Mouse (Mus musculus): ENCODE results near the gene Slc35e1.

Gene Slc35e1

DNA sequence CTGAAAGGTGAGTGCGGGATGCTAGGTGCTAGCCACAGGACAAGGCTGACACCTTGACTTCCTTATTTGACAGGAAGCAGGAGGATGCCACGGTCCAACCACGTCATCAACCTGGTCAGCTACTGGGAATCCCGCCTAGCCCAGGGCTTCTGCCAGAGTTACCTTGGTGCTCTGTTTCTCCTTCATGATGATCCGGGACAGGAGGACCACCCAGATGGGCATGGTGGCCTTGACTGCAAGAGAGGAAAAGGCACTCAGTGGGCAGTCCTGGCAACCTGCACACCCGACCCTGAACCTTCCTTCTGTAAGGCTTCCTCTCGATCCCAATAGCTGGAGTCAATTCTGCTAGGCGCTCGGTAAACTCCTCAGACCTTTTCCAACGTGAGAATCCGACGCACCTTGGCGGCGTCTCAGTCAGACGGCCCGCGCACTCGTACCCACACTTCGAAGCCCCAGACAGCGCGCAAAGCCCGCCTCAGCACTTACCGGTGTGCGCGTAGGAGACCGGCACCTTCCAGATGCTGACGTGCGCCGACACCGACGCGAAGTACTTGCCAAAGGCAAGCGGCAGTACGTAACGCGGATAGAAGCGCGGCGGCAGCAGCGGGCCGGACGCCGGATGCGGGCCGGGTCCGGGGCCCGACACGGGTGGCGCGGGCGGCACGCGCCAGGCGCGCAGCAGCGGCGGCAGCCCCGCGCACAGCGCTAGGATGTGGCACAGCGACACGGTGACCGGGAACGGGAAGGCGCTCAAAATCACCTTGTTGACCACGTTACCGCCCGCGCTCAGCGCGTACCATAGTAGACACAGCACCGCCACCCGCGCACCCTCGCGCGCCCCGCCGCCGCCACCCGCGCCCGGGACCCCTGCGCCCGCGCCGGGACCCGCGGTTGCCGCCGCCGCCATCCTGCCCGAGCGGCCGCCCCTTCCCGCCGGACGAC lies at the start of gene Slc35e1:
Gene Slc35e1 (minus strand): TSS at position 935 of the 942 bp plus-strand sequence.
- DNase-seq = peak; percentile 53 to 58

DNA sequence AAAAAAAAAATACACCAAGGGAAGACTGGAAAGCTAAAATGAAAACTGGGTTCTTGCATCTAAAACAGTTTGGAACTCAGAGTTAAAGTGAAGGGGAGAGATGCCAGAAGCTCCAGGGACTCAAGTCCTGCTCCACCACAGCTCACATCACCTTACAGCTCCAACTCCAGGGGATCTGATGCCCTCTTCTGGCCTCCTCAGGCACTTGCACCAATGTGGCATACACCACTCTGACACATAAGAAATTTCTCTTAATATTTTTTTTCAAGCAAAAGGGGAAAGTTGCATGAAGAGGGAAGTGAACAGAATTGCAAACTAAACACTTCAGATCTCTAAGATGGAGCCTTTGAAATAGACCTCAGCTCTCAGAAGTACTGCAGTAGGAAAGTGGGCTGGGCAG lies 46.8 kb upstream of the Slc35e1 start:
- DNase-seq = peak; percentile 37 to 40

DNA sequence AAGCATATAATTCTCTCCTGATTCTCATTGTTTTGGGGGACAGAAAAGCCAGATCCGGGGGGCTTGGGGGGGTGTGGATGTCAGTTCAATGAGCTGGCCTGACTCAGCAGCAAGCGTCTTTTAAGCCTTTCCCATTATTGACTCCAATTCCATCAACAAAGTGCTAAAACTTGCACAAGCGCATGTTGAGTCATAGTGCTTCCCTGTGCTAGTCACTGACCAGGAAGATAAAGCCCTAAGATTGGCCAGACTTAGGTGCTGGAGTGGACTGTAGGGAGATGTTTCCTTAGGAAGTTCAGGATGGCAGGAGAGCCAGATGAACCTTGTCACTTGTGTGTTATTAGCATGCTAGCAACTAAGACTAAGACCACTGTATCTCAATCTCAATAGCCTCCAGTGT lies 42.5 kb upstream of the Slc35e1 start:
- no peak for DNase-seq

DNA sequence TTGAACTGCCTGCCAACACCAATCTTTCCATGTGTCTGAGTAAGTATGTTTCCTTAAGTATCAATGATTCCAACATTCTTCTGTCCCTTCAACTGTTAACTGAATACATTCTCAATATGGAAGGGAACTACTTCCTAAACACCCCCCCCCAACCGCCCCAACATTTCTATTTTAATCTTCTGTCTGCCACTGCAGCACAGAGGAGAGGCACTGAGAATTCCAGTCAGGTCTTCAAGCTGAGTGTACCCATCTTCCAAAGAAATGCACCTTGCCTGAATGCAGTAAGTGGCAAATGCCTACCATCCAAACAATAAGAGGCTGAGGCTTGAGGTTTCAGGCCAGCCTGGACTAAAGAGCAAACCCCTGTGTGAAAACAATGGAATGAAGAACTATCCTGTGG lies 39.7 kb upstream of the Slc35e1 start:
- no peak for DNase-seq

DNA sequence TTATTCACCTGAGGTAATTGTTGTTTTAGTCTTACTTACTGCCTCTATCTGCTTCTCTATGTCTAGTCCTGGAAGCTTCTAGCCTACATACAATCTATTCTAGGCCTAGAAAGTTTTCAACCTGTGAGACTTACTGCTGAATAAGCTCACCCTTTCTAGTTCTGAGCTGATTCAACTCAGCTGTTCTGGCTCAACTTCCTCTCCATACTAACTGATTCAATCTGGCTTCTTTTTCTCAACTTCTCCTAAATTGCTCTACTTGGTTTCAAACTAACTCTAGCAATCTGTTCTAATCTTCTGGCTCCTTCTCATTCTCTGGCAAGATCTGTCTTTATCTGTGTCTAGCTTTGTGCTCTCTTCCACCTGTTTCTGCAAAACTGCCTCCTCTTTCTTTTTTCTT lies 29.5 kb upstream of the Slc35e1 start:
- DNase-seq = no peak

DNA sequence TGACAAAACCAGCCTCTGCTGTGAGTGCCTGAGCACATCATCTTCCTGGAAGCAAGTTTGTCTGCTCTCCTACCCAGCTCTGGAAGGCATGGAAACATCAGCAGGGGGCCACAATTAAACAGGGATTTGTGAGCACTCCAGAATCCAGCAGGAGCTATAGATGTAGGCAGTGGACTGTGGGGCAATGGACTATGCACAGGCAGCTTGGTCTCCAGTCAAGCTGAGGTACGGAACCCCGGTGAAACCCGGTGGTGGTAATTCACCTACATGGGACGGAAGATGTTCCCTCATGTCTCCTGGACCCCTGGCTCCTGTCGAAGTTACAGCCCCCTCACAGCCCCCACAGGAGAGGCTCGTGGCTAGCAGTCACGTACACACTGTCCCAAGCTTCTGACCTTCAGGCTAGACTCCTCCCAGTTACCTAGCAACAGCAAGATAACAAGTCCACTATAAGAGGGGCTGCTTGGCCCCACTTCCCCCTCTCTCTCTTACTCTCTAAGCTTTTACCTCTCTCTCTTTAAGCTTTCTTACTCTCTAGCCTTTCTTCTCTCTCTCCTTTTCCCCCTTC lies 25.1 kb upstream of the Slc35e1 start:
- no peak for DNase-seq

DNA sequence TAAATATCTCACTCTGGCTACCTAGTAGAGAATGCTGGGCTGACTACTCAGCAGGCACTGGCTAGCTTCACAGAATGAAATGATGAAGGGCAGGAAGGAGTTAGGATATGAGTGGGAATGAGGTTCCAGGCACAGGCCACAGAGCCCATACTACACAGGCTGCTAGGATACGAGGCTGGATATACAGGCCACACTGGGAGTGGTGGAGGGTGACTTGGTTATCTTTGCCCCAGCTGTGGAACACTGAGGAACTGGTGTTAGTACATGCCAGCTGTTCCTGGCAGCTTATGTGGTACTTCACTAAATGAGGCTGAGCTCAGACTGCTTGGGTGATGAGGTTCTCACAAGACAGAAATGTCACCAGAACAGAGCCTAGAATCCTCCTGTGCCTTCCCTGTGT lies 20.7 kb upstream of the Slc35e1 start:
- no peak for DNase-seq

DNA sequence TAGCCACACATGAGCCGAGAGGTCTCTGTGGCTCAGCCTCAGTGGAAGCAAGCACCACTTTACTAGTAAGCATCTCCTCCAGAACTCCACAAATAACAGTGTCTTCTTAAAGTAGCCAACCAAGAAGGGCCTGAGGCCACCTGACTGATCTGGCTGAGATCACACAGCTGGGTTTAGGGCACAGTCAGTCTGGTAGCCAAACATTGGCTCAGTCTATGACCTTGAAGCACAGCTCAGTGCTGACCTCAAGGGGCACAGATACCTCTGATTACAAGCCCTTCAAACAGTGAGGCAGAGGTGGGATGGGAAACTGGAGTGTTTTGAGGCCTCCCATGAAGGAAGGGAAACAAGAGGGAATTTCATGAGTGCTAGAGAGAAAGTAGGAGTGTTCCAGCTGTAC lies 20.2 kb upstream of the Slc35e1 start:
- no peak for DNase-seq

DNA sequence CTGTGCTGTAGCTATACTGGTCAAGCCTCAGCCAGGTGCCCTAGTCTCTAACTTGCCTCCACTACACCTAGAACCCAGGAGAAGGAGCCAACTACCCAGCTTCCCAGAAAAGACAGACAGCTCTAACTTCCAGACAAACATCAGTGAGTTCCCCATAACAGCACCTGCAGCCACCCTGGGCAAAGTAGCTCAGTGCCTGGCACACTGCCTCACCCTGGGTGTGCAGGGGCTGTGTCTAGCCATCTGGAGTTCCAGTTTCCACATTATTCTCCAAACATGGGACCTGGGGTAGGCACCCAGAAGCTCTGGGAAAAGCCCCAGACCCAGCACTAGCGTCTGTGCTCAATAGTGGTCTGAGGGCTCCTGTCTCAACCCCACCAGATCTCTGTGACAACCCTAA lies 15.1 kb upstream of the Slc35e1 start:
- DNase-seq = peak; percentile 60 to 80

DNA sequence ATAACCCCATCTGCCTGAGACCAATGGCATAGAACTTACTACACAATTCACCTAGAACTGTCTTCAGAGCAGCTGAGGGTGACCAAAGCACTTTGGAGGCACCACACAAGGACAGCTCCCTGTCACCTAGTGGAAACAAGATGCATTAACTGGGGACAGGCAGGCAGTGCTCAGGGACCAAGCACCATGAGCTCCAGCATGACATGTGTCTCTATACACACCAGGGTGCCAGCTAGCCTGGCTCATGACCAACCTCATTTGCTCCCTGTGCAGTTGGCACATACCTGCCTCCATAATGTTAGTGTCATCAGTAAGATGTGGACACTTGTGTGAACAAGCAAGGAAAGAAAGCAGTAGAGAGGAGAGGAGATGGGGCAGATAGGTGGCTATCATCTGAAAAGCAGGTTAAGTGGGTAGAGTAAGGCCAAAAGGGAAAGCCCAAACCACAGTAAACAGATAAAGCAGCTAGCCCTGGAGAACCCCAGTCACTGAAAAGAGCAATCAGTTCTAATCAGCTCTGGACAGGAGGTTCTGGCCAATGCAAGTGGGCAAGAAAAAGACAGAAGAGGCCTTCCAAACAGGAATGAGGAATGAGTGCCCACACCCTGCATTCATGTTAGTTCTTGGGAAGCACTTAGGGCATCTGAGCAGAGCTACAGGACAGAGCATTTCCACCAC lies 12.4 kb upstream of the Slc35e1 start:
- peak; percentile 83 to 87 for DNase-seq

DNA sequence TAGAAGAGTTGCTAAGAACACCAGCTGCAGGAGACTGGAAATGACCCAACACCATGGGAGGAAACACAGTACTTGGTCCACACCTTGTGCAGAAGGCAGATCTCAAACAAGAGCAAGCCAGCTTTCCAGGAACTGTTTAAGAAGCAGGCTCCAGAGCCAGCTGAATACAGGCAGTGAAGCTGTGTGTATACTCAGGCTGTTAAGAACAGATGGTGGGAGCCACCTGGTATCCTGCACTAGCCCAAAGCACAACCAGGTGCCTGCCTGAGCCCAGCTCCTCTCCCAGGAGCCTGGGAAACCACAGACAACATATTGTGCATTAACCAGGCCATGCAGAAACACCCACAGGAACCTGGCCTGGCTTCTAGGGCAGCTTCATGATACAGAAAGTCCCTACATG lies 11.7 kb upstream of the Slc35e1 start:
- peak; percentile 77 to 84 for DNase-seq

DNA sequence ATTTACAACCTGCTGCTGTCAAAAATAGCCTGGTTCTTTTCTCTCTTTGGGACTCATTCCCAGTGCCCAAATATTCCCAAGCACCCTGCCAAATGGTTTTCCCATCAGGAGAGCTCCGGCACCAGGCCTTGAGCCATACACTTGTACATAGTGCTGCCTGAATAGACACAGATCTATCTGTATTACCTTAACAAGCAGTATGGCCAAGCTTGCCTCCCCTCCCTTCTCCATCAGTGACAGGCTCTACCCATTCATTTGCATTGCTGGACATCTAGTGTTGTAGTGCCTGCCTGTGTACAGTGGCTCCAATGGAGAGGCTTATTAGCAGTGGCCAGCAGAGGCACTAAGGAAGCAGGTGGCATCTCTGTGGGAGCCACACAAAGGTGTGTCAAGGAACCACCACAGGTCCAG lies 8.1 kb upstream of the Slc35e1 start:
- peak; percentile 74 to 80 for DNase-seq

DNA sequence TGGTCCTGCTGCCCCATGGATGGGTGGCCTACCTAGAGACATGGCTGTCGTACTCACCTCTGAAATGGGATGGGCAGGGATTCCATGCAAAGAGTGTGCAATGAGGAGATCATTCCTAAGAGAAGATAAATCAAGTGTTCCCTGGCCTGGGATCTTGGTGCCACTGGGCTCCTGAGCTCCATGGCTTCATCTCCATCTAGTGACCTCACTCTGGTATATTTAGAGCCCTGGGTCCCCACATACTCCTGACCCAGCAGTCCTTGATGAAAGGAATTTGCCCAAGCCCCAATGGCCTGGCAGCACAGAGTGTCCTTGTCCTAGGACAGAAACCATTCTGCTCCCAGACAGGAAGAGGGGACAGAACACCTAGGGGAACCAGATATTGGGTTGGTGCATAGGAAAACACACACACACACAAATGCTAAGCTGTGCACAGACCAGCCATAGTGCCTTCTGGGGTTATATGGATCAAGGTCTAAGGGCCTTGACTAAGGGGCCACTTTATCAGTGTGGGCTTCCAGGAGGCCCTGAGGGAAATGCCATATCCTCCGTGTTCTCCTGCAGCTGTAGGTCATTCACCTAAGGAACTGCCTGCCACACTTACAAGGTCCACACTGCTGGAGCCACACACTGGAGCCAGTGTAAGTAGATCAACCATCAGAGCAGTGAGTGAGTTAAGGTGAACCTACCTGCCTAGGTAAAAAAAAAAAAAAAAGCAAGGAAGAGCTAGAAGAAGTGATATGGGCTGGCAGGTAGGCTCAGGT lies 7.3 kb upstream of the Slc35e1 start:
- no peak for DNase-seq

DNA sequence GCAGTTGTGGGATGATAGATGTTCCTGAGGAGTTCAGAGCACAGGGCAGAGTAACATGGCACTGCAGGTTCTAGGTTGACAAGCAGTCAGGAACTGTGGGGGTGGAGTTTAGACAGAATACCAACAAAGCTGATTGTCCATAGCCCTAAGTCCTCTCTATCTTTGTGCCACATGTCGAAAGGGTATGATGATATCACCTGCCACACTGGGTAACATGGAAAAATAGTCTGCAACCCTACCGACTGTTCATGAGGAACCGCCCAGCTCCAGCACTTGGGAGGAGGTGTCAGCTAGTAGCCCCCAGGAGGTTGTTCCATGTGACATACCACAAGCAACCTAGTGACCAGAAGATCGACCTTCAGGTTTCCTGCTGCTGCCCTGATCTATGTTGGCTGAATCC lies 6.1 kb upstream of the Slc35e1 start:
- no peak for DNase-seq

DNA sequence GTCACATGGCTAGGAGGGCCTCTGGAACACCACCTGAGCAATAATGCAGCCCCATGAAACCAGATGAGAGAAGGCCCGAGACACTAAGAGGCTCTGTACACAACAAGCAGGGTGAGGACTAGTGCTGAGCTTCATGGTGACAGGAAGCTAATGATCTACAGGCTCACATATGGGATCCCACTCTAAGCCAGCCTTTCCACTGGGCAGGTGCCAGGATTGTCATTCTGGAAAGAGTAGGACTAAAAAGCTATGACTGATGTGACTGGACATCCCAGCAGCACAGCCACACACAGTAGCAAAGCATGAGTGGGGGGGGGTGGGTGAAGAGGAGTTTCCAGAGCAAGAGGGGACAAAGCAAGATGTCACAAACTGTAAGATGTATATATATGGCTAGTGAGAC lies 5.5 kb upstream of the Slc35e1 start:
- DNase-seq = peak; percentile 65 to 77

DNA sequence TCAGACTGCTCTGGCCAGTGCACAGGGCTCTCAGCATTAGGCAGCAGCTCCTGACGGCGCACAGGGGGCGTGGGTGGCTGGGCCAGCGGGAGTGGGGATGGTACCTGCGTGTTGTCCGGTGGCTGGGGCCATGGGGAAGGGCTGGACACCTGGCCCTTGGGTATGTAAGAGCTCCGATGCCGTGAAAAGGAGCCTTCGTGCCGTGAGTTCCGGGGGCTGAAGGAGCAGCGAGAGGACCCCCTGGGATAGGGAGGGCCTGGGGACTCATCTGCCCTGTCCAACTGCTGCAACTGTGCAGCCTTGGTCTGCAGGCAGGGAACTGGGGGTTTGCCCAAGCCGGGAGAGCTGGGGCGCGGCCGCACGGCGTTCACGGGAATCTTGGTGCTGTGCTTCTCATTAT lies 3.8 kb upstream of the Slc35e1 start:
- peak in 1 of 2 experiments; percentile 28 for DNase-seq

DNA sequence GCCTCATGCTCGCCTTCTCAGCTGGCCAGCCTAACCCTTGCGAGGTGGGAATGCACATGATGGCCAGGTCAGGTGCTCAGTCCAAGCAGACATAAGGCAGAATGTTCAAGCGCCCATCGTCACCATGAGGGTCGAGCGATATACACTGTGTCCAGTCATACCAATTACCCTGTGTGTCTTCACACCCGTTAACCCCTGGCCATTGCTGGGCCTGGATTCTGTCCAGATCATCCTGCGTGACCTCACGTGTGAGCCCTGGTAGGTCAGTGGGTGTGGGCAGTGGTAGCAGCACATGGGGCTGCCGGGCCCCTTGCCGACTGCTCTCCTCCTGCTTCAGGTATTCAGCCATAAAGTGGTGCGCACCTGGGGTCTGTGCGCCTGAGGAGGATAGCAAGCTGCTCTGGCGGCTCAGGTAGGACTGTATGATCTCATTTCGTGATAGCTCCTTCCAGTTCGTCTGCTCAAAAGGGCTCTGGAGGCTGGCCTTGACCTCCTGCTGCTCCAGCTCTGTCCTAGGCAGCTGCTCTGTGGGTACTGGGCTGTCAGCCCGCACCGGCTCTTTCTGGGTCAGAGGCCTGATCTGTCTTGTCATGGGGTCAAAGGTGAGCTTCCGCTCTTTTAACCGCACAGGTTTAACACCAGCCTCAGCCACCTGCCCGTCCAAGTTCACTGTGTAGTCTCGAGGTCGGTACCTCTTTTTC lies 3.1 kb upstream of the Slc35e1 start:
- DNase-seq = peak in 1 of 2 experiments; percentile 33

DNA sequence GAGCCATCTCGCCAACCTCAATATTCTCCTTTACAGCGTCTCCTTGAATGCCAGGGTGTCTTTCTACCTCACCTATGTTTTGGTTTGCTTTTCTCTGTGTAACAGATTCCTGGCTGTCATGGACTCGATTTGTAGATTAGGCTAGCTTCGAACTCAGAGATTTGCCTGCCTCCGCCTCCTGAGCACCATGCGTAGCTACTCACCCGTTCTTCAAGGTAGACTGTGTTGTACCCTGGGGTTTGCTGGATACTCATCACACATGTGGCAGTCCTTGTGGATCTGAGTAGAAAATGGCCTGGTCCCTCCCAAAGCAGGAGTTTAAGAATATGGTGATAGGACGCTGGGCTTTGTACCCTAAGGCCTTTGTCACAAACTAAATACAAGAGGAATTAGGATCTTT lies 967 bp upstream of the Slc35e1 start:
- no peak for DNase-seq

DNA sequence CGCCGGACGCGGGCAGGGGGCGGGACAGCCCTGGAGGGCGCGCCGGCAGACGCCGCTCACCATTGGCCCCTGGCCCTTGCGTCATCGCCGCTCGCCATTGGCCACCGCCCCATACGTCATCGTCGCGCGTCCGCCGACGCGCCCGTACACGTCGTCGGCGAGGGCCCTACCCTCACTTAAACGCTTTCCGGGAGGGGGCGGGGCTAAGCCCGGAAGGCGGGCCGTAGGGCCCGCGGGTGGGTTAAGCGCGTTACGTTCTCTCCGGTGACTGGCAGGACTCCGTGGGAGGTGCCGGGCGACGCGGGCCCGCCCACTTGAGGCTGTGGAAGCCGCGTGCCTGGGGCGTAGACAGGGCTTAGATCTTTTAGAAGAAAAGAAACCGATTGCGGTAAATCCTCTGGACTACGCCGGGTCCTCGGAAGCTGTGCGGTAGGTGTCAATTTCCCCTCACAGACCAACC lies 238 bp upstream of the Slc35e1 start:
- peak; percentile 100 for DNase-seq

DNA sequence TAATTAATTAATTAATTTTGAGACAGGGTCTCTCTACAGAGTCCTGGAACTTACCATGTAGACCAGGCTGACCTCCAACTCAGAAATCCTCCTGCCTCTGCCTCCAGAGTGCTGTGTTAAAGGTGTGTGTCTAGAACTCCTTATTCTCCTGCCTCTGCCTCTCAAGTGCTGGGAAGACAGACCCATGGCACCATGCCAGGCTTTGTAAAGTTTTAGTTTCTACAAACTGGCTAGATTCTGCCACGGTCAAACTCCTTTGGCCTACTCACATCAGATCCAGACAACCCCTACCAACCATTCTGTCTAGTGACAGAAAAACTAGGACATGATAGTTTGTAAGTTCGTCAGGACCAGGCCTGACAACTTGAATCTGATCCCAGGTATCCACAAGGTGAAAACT lies 1.4 kb downstream of the Slc35e1 start:
- DNase-seq = peak; percentile 45 to 59

DNA sequence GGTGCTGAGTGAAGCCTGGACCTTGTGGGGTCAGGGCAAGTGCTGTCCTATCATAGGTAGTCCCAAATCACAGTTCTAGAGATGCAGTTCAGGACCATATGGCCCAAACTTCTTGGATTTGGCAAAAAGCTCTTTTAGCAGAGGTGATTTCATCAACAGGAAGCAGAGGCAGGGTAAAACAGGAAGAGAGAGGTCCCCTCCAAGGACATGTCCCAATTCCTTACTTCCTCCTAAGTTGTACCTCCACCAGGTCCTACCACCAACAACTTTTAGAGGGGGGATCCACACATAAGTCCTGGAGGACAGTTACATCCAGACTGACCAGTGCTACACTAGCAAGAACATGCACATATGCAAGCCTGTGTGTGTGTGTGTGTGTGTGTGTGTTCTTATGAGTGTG lies 5.4 kb downstream of the Slc35e1 start:
- DNase-seq = no peak
